Mouse (Mus musculus): ENCODE data around the gene Kdm6b. TPM values are rescaled to one million over a fixed set of nuclear protein-coding genes. Genes with fewer than 3 reads are reported as not detected.

The Kdm6b gene
- polyA plus RNA-seq, 1 experiment from 2014 or later = 21.6 TPM

GRCm38 (mm10) chr11:69411073-69411535 is 2.4 kb downstream of the Kdm6b start:
- H3K4me3 ChIP-seq = peak overlapping the region; percentile 70
- H3K4me1 ChIP-seq = peaks cover 53% of the 10 kb centered on the region
- under 1% methylated on average over 26 of the region's 26 CpGs for WGBS
- H3K4me2 ChIP-seq = peak overlapping the region; percentile 99
- H3K9ac ChIP-seq = peak overlapping the region; percentile 98
- no peaks in the 10 kb centered on the region for H3K27me3 ChIP-seq (replicated peaks)
- H3K9me3 ChIP-seq = no peaks in the 10 kb centered on the region
- peaks cover 32% of the 10 kb centered on the region for H3K36me3 ChIP-seq
- ATAC-seq (ENCODE audit: extremely low read depth, insufficient number of reproducible peaks, low FRiP score, low TSS enrichment) = peak; percentile 38
- H3K27ac ChIP-seq (replicated peaks) = peak overlapping the region; percentile 99

- Histone ChIP-seq H3K4me3 (peak overlapping the region; percentile 70), H3K36me3 (peaks cover 38% of the 10 kb centered on the region), H3K9me3 (no peaks in the 10 kb centered on the region), H3K4me2 (peak overlapping the region; percentile 99), H3K27ac (replicated peaks) (peak overlapping the region; percentile 99), H3K9ac (peak overlapping the region; percentile 98), H3K27me3 (replicated peaks) (no peaks in the 10 kb centered on the region), H3K4me1 (peaks cover 52% of the 10 kb centered on the region)
- WGBS = under 1% methylated on average over 41 of the region's 41 CpGs
- no peak; the same call in 1 of the 2 replicates for ATAC-seq (ENCODE audit: extremely low read depth, insufficient number of reproducible peaks, low FRiP score, low TSS enrichment)
Observed at GRCm38 (mm10) chr11:69410310-69411072, 3.0 kb downstream of the Kdm6b start.

DNA sequence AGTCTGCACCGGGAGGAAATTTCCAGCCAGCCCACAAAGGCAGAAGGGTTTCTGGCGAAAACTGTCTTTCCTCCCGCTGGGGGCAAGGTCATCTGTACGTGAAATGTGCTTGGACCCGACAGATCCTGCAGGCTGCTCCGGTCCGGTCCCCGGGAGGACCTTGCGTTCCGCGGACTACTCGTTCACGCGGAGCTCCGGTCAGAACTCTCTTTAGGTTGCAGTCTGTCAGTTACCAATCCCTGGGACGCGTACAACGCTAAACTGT is 3.5 kb downstream of the Kdm6b start:
- ATAC-seq (ENCODE audit: extremely low read depth, insufficient number of reproducible peaks, low FRiP score, low TSS enrichment) = no peak
- Histone ChIP-seq H3K4me1 (peaks cover 47% of the 10 kb centered on the region), H3K4me2 (peak overlapping the region; percentile 99), H3K9me3 (no peaks in the 10 kb centered on the region), H3K4me3 (peak overlapping the region; percentile 70), H3K9ac (peak overlapping the region; percentile 98), H3K36me3 (peaks cover 43% of the 10 kb centered on the region), H3K27ac (replicated peaks) (peak overlapping the region; percentile 99), H3K27me3 (replicated peaks) (no peaks in the 10 kb centered on the region)
- under 1% methylated on average over 18 of the region's 18 CpGs for WGBS

GRCm38 (mm10) chr11:69409378-69410044 is 4.0 kb downstream of the Kdm6b start:
- under 1% methylated on average over 44 of the region's 46 CpGs for WGBS
- Histone ChIP-seq H3K4me2 (peak overlapping the region; percentile 99), H3K27ac (replicated peaks) (peak overlapping the region; percentile 99), H3K9ac (peak overlapping the region; percentile 98), H3K27me3 (replicated peaks) (no peaks in the 10 kb centered on the region), H3K9me3 (no peaks in the 10 kb centered on the region), H3K4me1 (peaks cover 42% of the 10 kb centered on the region), H3K4me3 (peak overlapping the region; percentile 70), H3K36me3 (peaks cover 48% of the 10 kb centered on the region)
- 0 out of 2 replicates have a peak, but pooled peaks have one; percentile 9 for ATAC-seq (ENCODE audit: extremely low read depth, insufficient number of reproducible peaks, low FRiP score, low TSS enrichment)

DNA sequence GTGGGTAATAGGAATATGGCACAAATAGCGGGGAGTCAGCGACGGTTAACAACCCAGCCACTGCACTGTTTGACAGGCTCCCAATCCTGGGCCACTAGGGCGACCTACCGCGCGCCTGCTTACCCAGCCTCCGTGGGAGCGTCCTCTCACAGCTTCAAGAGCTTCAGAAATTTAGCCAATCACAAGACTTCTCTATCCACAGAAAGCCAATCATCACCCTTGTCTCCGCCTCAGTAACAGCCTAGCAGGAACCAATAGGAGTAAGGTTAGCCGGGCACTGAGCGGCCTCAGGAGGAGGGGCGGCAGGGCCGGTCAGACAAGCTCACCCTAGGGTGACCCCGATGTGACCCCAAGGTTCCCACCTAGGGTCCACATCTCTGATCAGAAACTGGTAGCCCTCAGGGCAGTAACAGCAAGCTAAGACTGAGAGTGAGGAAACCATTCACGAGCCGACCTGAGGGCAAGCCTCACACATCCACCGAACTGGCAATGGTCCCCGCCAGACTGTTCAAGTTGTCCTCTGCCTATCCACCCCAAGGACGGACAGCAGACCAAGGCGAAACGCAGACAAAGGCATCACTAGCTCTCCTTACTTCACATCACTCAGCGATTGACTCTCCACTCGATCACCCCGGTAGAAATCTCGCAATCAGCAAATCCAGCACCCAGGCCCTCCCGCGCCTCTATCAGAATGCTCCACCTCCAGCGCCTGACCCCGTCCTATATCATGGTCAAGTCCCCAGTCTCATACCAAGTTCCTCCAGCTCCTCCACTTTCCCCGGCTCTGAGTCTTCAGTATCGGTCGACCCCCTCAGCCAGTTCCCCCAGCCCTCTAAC is 4.7 kb downstream of the Kdm6b start:
- Histone ChIP-seq H3K36me3 (peaks cover 56% of the 10 kb centered on the region), H3K4me2 (peak overlapping the region; percentile 99), H3K27ac (replicated peaks) (peak overlapping the region; percentile 99), H3K4me1 (peaks cover 34% of the 10 kb centered on the region), H3K27me3 (replicated peaks) (no peaks in the 10 kb centered on the region), H3K9me3 (no peaks in the 10 kb centered on the region), H3K9ac (peak overlapping the region; percentile 98), H3K4me3 (peak overlapping the region; percentile 70)
- peak; percentile 48; the same call in 1 of the 2 replicates for ATAC-seq (ENCODE audit: extremely low read depth, insufficient number of reproducible peaks, low FRiP score, low TSS enrichment)
- WGBS = under 1% methylated on average over 33 of the region's 33 CpGs

DNA sequence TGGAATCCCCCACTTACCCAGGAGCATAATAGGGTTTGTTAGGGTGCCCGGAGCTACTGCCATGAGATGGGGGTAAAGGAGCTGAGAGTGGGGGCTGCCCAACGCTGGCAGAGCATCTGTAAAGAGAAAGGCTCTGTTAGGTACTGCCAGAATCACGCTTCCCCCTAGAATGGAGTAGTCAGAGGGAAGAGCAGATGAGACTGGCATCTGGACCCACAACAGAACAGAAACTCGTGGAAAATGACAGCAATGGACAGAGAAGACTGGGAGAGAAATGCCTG is 5.8 kb downstream of the Kdm6b start:
- H3K36me3 ChIP-seq = peaks cover 58% of the 10 kb centered on the region
- H3K9me3 ChIP-seq = no peaks in the 10 kb centered on the region
- no peaks in the 10 kb centered on the region for H3K27me3 ChIP-seq (replicated peaks)
- peak overlapping the region; percentile 98 for H3K9ac ChIP-seq
- WGBS = 85% methylated on average over 4 of the region's 4 CpGs
- ATAC-seq (ENCODE audit: extremely low read depth, insufficient number of reproducible peaks, low FRiP score, low TSS enrichment) = no peak
- H3K4me3 ChIP-seq = peak overlapping the region; percentile 70; the same call in 1 of the 2 replicates
- peak overlapping the region; percentile 99 for H3K4me2 ChIP-seq
- peaks cover 24% of the 10 kb centered on the region for H3K4me1 ChIP-seq
- H3K27ac ChIP-seq (replicated peaks) = no peak overlapping the region

- Histone ChIP-seq H3K4me3 (no peak overlapping the region), H3K4me2 (peak overlapping the region; percentile 99; the same call in 1 of the 2 replicates), H3K9ac (peak overlapping the region; percentile 47), H3K27me3 (replicated peaks) (no peaks in the 10 kb centered on the region), H3K27ac (replicated peaks) (no peak overlapping the region), H3K9me3 (no peaks in the 10 kb centered on the region), H3K36me3 (peaks cover 61% of the 10 kb centered on the region), H3K4me1 (peaks cover 18% of the 10 kb centered on the region)
- WGBS = 89% methylated on average over 16 of the region's 16 CpGs
- no peak for ATAC-seq (ENCODE audit: extremely low read depth, insufficient number of reproducible peaks, low FRiP score, low TSS enrichment)
Observed at GRCm38 (mm10) chr11:69406867-69407723, 6.4 kb downstream of the Kdm6b start.

DNA sequence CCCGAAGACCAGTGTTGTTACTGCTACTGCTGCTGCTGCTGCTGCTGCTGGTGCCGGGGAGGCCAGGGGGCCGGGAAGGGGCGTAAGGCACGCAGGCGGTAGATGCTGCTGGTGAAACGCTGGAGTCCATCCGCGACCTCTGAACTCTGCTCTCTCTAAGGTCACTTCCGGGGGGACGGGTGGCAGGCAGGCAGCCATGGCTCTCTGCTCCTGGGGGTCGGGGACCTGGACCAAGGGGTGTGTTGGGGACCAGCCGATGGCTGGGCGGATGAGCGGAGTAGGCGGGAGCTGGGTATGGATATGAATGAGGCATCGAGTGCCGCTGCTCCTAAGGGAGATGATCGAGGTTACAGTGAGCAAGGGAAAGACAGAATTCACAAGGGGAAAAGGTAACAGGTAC is 7.2 kb downstream of the Kdm6b start:
- peaks cover 69% of the 10 kb centered on the region for H3K36me3 ChIP-seq
- no peaks in the 10 kb centered on the region for H3K27me3 ChIP-seq (replicated peaks)
- H3K4me2 ChIP-seq = no peak overlapping the region
- no peak overlapping the region for H3K27ac ChIP-seq (replicated peaks)
- no peak overlapping the region for H3K4me3 ChIP-seq
- no peak for ATAC-seq (ENCODE audit: extremely low read depth, insufficient number of reproducible peaks, low FRiP score, low TSS enrichment)
- H3K4me1 ChIP-seq = peaks cover 17% of the 10 kb centered on the region
- H3K9me3 ChIP-seq = no peaks in the 10 kb centered on the region
- H3K9ac ChIP-seq = no peak overlapping the region
- 87% methylated on average over 19 of the region's 19 CpGs for WGBS

DNA sequence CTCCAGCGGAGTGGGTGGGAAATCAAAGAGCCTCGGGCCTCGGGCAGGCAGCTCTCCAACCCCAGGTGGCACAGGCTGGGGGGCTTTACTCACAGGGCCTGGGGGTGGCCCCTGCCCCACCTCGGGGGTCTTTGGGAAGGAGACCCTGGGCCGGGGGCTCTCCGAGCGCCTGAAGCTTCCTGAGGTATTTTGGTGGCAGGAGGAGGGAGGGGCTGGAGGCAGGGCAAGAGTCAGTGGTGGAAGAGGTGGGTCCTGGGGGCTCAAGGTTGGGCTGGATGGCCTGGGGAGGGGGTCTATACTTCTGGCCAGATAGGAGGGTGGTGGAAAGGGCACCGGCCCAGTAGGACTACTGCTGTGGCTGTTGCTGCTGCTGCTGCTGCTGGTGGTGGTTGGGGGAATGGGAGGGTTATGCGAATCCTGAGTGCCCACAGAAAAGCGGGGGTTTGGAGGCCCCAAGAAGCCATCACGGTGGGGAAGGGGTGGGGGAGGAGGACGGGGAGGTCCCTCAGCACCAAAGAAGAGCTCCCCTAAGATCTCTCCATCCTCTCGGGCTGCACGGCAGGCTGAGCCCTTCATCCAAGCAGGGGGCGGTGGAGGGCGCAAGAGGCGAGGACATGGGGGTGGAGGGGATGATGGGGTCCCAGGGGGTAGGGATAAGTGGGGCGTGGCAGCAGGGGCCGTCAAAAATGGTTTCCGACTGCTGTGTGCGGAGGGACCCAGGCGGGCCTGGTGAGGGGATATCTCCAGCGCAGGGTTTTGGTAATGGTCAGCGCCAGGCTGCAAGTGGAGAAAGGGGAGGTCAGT is 7.9 kb downstream of the Kdm6b start:
- Histone ChIP-seq H3K4me3 (no peak overlapping the region), H3K27me3 (replicated peaks) (no peaks in the 10 kb centered on the region), H3K9ac (no peak overlapping the region), H3K4me1 (peaks cover 24% of the 10 kb centered on the region), H3K4me2 (no peak overlapping the region), H3K36me3 (peaks cover 76% of the 10 kb centered on the region), H3K9me3 (no peaks in the 10 kb centered on the region), H3K27ac (replicated peaks) (no peak overlapping the region)
- no peak for ATAC-seq (ENCODE audit: extremely low read depth, insufficient number of reproducible peaks, low FRiP score, low TSS enrichment)
- 85% methylated on average over 24 of the region's 24 CpGs for WGBS
